Mouse (Mus musculus) kidney, embryonic 16.5 days (tissue): Measurements from ENCODE around the gene Cilp2. TPM values are rescaled to one million over a fixed set of nuclear protein-coding genes. Genes with fewer than 3 reads are reported as not detected.

Source experiments
- ATAC-seq: fragments of 200-750 bp; cut with Nextera tagmentation; 2 replicates; pipeline ENCODE4 v1.8.0; 2017; ENCODE audit warnings: moderate TSS enrichment; ENCODE audit not compliant: low FRiP score, low TSS enrichment
- H3K27ac ChIP-seq: fragments of 300-500 bp; sonication (generic); 2 replicates; pipeline ENCODE4 v1.5.1; 2014; ENCODE audit warnings: low read length
- H3K27me3 ChIP-seq: fragments of 300-500 bp; sonication (generic); 2 replicates; pipeline ENCODE4 v1.6.1; 2014; ENCODE audit warnings: low read length, control low read depth, mixed read lengths; ENCODE audit not compliant: insufficient read depth
- H3K36me3 ChIP-seq: fragments of 300-500 bp; sonication (generic); 2 replicates; pipeline ENCODE4 v1.6.1; 2014; ENCODE audit warnings: low read length, control low read depth, mixed read lengths; ENCODE audit not compliant: insufficient read depth
- H3K4me1 ChIP-seq: fragments of 300-500 bp; sonication (generic); 2 replicates; pipeline ENCODE4 v1.6.1; 2014; ENCODE audit warnings: low read length, control low read depth, mixed read lengths; ENCODE audit not compliant: insufficient read depth
- H3K4me2 ChIP-seq: fragments of 300-500 bp; sonication (generic); replicated peaks from 2 replicates; pipeline ENCODE4 v1.6.1; 2014; ENCODE audit warnings: low read depth, low read length
- H3K4me3 ChIP-seq: fragments of 300-500 bp; sonication (generic); 2 replicates; pipeline ENCODE4 v1.5.1; 2014; ENCODE audit warnings: mild to moderate bottlenecking, low read length
- H3K9ac ChIP-seq: fragments of 300-500 bp; sonication (generic); replicated peaks from 2 replicates; pipeline ENCODE4 v1.6.1; 2014; ENCODE audit warnings: low read length
- H3K9me3 ChIP-seq: fragments of 300-500 bp; sonication (generic); 2 replicates; pipeline ENCODE4 v1.6.1; 2016; ENCODE audit warnings: low read length, control low read depth
- WGBS: fragments of 180-500 bp; shearing (Covaris S2); extraction: QIAGEN DNeasy Blood & Tissue Kit; methylation state at CpG from one replicate; pipeline ENCODE4 v1.1.7; 2014; 5-methylcytosine and 5-hydroxymethylcytosine counted together
- polyA plus RNA-seq: library from polyadenylated mRNA; unstranded; fragments of >200 nt; fragmentation: Nextera tagmentation; extraction: Ambion mirVana; gene quantifications from 2 replicates; pipeline ENCODE4 v1.2.1, GENCODE M21; 2015

Cilp2 gene
- polyA plus RNA-seq, 1 experiment from 2014 or later = 0.94 TPM

GRCm38 (mm10) chr8:69888902-69889301 is 1.4 kb upstream of the Cilp2 start:
- H3K27ac ChIP-seq = no peak overlapping the region
- H3K27me3 ChIP-seq = peaks cover 71% of the 10 kb centered on the region
- peaks cover 29% of the 10 kb centered on the region for H3K4me1 ChIP-seq
- WGBS = 1% methylated on average over 32 of the region's 32 CpGs
- peaks cover 4% of the 10 kb centered on the region; the same call in 1 of the 2 replicates for H3K36me3 ChIP-seq
- no peak overlapping the region for H3K9ac ChIP-seq
- H3K4me3 ChIP-seq = peak overlapping the region; percentile 41
- H3K4me2 ChIP-seq = peak overlapping the region; percentile 49
- no peaks in the 10 kb centered on the region for H3K9me3 ChIP-seq
- peak; percentile 32 for ATAC-seq

DNA sequence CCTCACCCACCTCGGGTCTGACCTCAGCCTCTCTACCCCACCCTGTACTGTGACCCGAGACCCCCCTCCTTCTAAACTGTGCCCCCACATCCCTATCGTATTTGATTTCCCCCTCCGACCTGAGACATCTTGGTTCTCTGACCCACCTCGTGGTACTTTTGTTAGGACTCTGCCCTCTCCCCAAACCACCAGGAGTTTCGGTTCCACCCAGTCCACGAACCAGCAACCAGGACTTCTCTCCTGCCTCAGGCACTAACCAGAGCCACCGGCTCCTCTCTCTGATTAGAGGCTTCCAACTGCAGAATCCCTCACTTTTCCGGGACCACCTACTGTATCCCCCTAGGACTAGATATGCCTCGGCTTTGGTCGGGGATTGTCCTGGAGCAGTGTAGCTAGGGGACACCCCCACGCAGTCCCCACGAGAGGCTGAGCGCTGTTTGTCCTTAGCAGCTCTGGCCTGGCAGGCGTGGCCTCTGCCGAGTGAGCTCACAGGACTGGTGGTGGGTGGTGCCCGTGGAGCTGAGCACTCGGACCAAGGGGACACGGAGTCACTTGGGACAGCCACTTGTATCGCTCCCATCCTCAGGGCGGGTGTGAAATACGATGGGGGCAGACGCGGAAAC is 868 bp upstream of the Cilp2 start:
- H3K4me1 ChIP-seq = peaks cover 29% of the 10 kb centered on the region
- H3K9ac ChIP-seq = peak overlapping the region; percentile 22; the same call in 1 of the 2 replicates
- no peaks in the 10 kb centered on the region for H3K9me3 ChIP-seq
- peak; percentile 29 for ATAC-seq
- H3K36me3 ChIP-seq = no peaks in the 10 kb centered on the region
- H3K27me3 ChIP-seq = peaks cover 76% of the 10 kb centered on the region
- H3K4me2 ChIP-seq = peak overlapping the region; percentile 49
- H3K27ac ChIP-seq = no peak overlapping the region
- peak overlapping the region; percentile 41 for H3K4me3 ChIP-seq
- 3% methylated on average over 24 of the region's 24 CpGs for WGBS

DNA sequence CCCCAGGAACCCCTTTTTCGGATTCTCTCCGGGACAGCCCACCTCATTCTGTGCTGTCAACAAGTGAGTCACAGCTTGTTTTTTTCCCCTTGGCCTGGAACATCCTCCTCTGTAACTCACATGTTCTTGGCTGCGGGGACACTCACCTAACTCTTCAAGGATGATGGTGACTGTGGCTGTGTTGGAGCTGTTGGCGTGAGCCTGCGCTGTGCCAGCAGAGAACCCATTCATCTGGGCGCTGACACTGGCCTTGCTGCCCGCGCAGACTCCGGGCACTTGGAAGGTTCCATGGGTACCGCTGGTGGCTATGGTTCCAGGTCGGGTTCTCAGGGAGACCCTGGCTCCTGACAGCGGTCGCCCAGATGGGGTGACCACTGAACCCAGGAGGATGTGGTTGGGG is 3.3 kb downstream of the Cilp2 start:
- WGBS = 57% methylated on average over 13 of the region's 13 CpGs
- no peak for ATAC-seq
- Histone ChIP-seq H3K9ac (no peak overlapping the region), H3K4me1 (peaks cover 25% of the 10 kb centered on the region), H3K36me3 (no peaks in the 10 kb centered on the region), H3K27ac (no peak overlapping the region), H3K9me3 (0 out of 2 replicates have a peak, but pooled peaks cover 4% of the 10 kb centered on the region), H3K4me2 (no peak overlapping the region), H3K27me3 (peaks cover 100% of the 10 kb centered on the region), H3K4me3 (no peak overlapping the region)

GRCm38 (mm10) chr8:69882833-69883600 is 4.5 kb downstream of the Cilp2 start:
- Histone ChIP-seq H3K27ac (no peak overlapping the region), H3K4me1 (peaks cover 14% of the 10 kb centered on the region), H3K36me3 (no peaks in the 10 kb centered on the region), H3K4me3 (peak overlapping the region; percentile 37; the same call in 1 of the 2 replicates), H3K27me3 (peaks cover 90% of the 10 kb centered on the region), H3K9ac (no peak overlapping the region), H3K9me3 (0 out of 2 replicates have a peak, but pooled peaks cover 4% of the 10 kb centered on the region), H3K4me2 (peak overlapping the region; percentile 49)
- no peak for ATAC-seq
- 16% methylated on average over 52 of the region's 52 CpGs for WGBS

- 0 out of 2 replicates have a peak, but pooled peaks cover 4% of the 10 kb centered on the region for H3K9me3 ChIP-seq
- H3K36me3 ChIP-seq = no peaks in the 10 kb centered on the region
- H3K4me2 ChIP-seq = peak overlapping the region; percentile 49
- peak overlapping the region; percentile 61 for H3K9ac ChIP-seq
- peaks cover 82% of the 10 kb centered on the region for H3K27me3 ChIP-seq
- ATAC-seq = peak; percentile 35; the same call in 1 of the 2 replicates
- peaks cover 6% of the 10 kb centered on the region for H3K4me1 ChIP-seq
- H3K27ac ChIP-seq = no peak overlapping the region
- 6% methylated on average over 103 of the region's 103 CpGs for WGBS
- H3K4me3 ChIP-seq = peak overlapping the region; percentile 37
Measured at GRCm38 (mm10) chr8:69882021-69882756, 5.3 kb downstream of the Cilp2 start.

DNA sequence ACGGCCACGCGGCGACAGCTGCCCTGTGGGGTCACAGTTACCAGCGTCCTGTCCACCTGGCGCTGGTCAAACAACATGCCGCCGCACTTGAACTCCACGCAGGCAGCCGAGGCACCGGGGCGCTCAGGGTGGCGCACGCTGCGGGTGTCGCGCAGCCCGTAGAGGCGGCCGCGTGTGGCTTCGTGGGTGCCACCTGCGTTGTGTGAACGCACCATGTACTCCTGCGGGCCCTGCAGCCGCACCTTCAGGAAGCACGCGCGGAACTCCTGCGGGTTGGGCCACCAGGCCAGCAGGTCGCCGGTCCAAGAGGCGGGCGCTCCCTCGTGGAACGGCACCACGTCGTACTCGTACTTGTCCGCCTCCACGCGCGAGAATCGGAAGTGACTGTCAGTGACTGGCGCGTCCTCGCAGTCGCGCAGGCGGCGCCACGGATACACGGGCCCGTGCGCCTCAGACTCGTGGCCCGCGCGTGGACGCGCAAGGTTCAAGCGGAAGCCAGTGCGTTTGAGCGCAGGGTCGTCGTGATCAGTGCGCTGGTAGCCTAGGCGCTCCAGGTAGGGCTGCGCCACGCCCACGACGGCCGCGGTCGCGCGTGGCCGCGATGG is 6.1 kb downstream of the Cilp2 start:
- 18% methylated on average over 79 of the region's 79 CpGs for WGBS
- ATAC-seq = no peak
- Histone ChIP-seq H3K9ac (peak overlapping the region; percentile 61), H3K4me1 (no peaks in the 10 kb centered on the region; the same call in 1 of the 2 replicates), H3K27me3 (peaks cover 74% of the 10 kb centered on the region), H3K9me3 (0 out of 2 replicates have a peak, but pooled peaks cover 4% of the 10 kb centered on the region), H3K27ac (no peak overlapping the region), H3K4me2 (peak overlapping the region; percentile 49), H3K36me3 (no peaks in the 10 kb centered on the region), H3K4me3 (peak overlapping the region; percentile 37)

DNA sequence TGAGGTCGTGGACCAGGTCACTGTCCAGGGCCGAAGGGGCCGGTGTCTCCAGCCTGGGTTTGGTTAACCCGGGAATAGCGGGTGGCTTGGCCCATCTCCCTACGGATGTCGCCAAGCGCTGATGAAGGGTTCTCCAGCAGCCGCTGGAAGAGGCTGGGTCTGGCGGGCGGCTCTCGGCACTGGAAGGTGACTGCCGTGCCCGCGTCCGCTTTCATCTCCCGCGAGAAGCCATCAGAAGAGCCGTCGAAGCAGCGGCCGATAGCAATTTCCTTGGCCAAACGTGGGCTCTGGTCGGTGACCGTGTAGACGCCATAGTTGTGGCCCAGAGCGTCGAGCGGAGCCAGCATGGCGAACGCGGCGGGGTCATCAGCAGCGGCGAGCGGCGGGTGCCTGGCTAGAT is 6.6 kb downstream of the Cilp2 start:
- Histone ChIP-seq H3K4me3 (peak overlapping the region; percentile 37), H3K27ac (no peak overlapping the region), H3K9ac (no peak overlapping the region), H3K9me3 (0 out of 2 replicates have a peak, but pooled peaks cover 4% of the 10 kb centered on the region), H3K36me3 (no peaks in the 10 kb centered on the region), H3K27me3 (peaks cover 68% of the 10 kb centered on the region), H3K4me1 (no peaks in the 10 kb centered on the region; the same call in 1 of the 2 replicates), H3K4me2 (peak overlapping the region; percentile 49; the same call in 1 of the 2 replicates)
- WGBS = 10% methylated on average over 37 of the region's 37 CpGs
- no peak for ATAC-seq

GRCm38 (mm10) chr8:69879678-69880077 is 7.8 kb downstream of the Cilp2 start:
- Histone ChIP-seq H3K4me1 (no peaks in the 10 kb centered on the region; the same call in 1 of the 2 replicates), H3K27me3 (peaks cover 57% of the 10 kb centered on the region), H3K36me3 (no peaks in the 10 kb centered on the region), H3K4me2 (no peak overlapping the region), H3K9ac (no peak overlapping the region), H3K4me3 (no peak overlapping the region), H3K9me3 (0 out of 2 replicates have a peak, but pooled peaks cover 4% of the 10 kb centered on the region), H3K27ac (no peak overlapping the region)
- WGBS = 69% methylated on average over 8 of the region's 8 CpGs
- no peak for ATAC-seq

GRCm38 (mm10) chr8:69877992-69878391 is 9.5 kb downstream of the Cilp2 start:
- H3K4me3 ChIP-seq = no peak overlapping the region
- no peaks in the 10 kb centered on the region; the same call in 1 of the 2 replicates for H3K4me1 ChIP-seq
- 63% methylated on average over 3 of the region's 3 CpGs for WGBS
- H3K36me3 ChIP-seq = no peaks in the 10 kb centered on the region
- H3K27ac ChIP-seq = no peak overlapping the region
- no peak for ATAC-seq
- H3K27me3 ChIP-seq = peaks cover 40% of the 10 kb centered on the region
- H3K9ac ChIP-seq = no peak overlapping the region
- H3K9me3 ChIP-seq = 0 out of 2 replicates have a peak, but pooled peaks cover 4% of the 10 kb centered on the region
- no peak overlapping the region for H3K4me2 ChIP-seq
